Mouse (Mus musculus) bone marrow, adult 2 months (tissue): ENCODE data around the gene BC005561. TPM values are rescaled to one million over a fixed set of nuclear protein-coding genes. Genes with fewer than 3 reads are reported as not detected.
A peak's percentile ranks its signal among the peaks of the same experiment; 100 is the strongest.
"Not testable (repeated sequence)": the region's sequence is repeated elsewhere in the genome, so short reads cannot be mapped to it uniquely, and the experiment has no call there.

Experiments used
- H3K27ac ChIP-seq: fragments of 200-500 bp; 2 replicates; pipeline ENCODE4 v1.5.1; 2012; ENCODE audit warnings: low read depth, mild to moderate bottlenecking, control low read depth, inconsistent platforms, low read length; ENCODE audit not compliant: control insufficient read depth, poor library complexity, insufficient read depth
- H3K4me1 ChIP-seq: fragments of 200-500 bp; 2 replicates; pipeline ENCODE4 v1.6.1; 2011; ENCODE audit warnings: low read length; ENCODE audit not compliant: control insufficient read depth, insufficient read depth
- H3K4me3 ChIP-seq: fragments of 200-500 bp; replicated peaks from 2 replicates; pipeline ENCODE3; 2011; ENCODE audit warnings: mild to moderate bottlenecking, low read depth, low read length, control low read depth; ENCODE audit not compliant: control insufficient read depth
- CTCF ChIP-seq: fragments of 200-500 bp; IDR thresholded peaks from 2 replicates; pipeline ENCODE4 v1.5.1; 2011; ENCODE audit warnings: low read length, control low read depth; ENCODE audit not compliant: control insufficient read depth, insufficient read depth
- POLR2A ChIP-seq: fragments of 200-500 bp; IDR thresholded peaks from 2 replicates; pipeline ENCODE4 v1.6.1; 2011; ENCODE audit warnings: low read depth, mild to moderate bottlenecking, control low read depth, low read length, borderline replicate concordance; ENCODE audit not compliant: control insufficient read depth
- WGBS: fragments of 180-500 bp; shearing (Covaris S2); methylation state at CpG from one replicate; pipeline ENCODE4 v1.1.7; 2018; 5-methylcytosine and 5-hydroxymethylcytosine counted together
- polyA plus RNA-seq: library from polyadenylated mRNA; stranded (reverse); fragments of >200 nt; gene quantifications from 2 replicates; pipeline ENCODE4 v1.2.4, GENCODE M21; 2011; ENCODE audit warnings: low replicate concordance; ENCODE audit not compliant: missing spikeins, insufficient read depth, insufficient read length

The BC005561 gene
- polyA plus RNA-seq, 1 experiment, result 7.6 TPM

GRCm38 (mm10) chr5:104539331-104539730, 31.2 kb downstream of the BC005561 start:
- no peak for TF ChIP-seq CTCF
- no peak for TF ChIP-seq POLR2A
- Histone ChIP-seq H3K4me3 (no peak overlapping the region), H3K27ac (no peak overlapping the region), H3K4me1 (no peaks in the 10 kb centered on the region)
- 81% methylated on average over 4 of the region's 4 CpGs for WGBS

- WGBS, result 67% methylated on average over 1 of the region's 1 CpGs
- not testable (repeated sequence) for H3K4me3 ChIP-seq, H3K4me1 ChIP-seq, H3K27ac ChIP-seq
Observed at GRCm38 (mm10) chr5:104568079-104568478, 59.9 kb downstream of the BC005561 start.

GRCm38 (mm10) chr5:104570766-104571165, 62.6 kb downstream of the BC005561 start:
- TF ChIP-seq POLR2A (no peak), CTCF (no peak)
- Histone ChIP-seq H3K4me1 (no peaks in the 10 kb centered on the region), H3K4me3 (no peak overlapping the region), H3K27ac (no peak overlapping the region)
- WGBS, result 63% methylated on average over 6 of the region's 6 CpGs

GRCm38 (mm10) chr5:104571282-104571921, 63.2 kb downstream of the BC005561 start:
- H3K4me1 ChIP-seq, result not testable (repeated sequence)
- H3K27ac ChIP-seq, result peak overlapping the region; percentile 79
- H3K4me3 ChIP-seq, result peak overlapping the region; percentile 73
- WGBS, result under 1% methylated on average over 18 of the region's 19 CpGs

Other genes with a start within 250 kb of the BC005561 start
- gene Ibsp, start 209.2 kb upstream of the BC005561 start, polyA plus RNA-seq, result 63.2 and 88.6 TPM in 2 replicates
- gene Mepe, start 183.0 kb upstream of the BC005561 start, polyA plus RNA-seq, result not detected in 2 replicates
- gene Spp1, start 73.2 kb upstream of the BC005561 start, polyA plus RNA-seq, result 43.4 and 344 TPM in 2 replicates
- 1.5 and 3.3 TPM in 2 replicates for gene Pkd2, start 48.9 kb upstream of the BC005561 start, polyA plus RNA-seq